Mouse (Mus musculus): ENCODE measurements around the gene Map7d1. TPM values are rescaled to one million over a fixed set of nuclear protein-coding genes. Genes with fewer than 3 reads are reported as not detected.

Map7d1 gene
- polyA plus RNA-seq, 1 experiment, result 283 TPM

- WGBS, result 80% methylated on average over 9 of the region's 9 CpGs
- Histone ChIP-seq H3K27me3 (ENCODE audit: control insufficient read depth, insufficient read depth, low read length) (peaks cover under 1% of the 10 kb centered on the region; the same call in 1 of the 2 replicates), H3K4me1 (ENCODE audit: control insufficient read depth, insufficient read depth, low read length) (peaks cover 13% of the 10 kb centered on the region), H3K27ac (ENCODE audit: insufficient read depth, low read length) (no peak overlapping the region), H3K4me3 (replicated peaks; ENCODE audit: insufficient read depth, low read depth, low read length) (no peak overlapping the region)
- TF ChIP-seq POLR2A (IDR thresholded peaks at IDR 0.05; ENCODE audit: borderline replicate concordance, insufficient read depth, low read length), result no peak
- no peak for TF ChIP-seq CTCF (IDR thresholded peaks at IDR 0.05; ENCODE audit: borderline replicate concordance, insufficient read depth, low read depth, low read length)
- DNase-seq, result no peak
Observed at GRCm38 (mm10) chr4:126281706-126282105, 25.6 kb upstream of the Map7d1 start.

DNA sequence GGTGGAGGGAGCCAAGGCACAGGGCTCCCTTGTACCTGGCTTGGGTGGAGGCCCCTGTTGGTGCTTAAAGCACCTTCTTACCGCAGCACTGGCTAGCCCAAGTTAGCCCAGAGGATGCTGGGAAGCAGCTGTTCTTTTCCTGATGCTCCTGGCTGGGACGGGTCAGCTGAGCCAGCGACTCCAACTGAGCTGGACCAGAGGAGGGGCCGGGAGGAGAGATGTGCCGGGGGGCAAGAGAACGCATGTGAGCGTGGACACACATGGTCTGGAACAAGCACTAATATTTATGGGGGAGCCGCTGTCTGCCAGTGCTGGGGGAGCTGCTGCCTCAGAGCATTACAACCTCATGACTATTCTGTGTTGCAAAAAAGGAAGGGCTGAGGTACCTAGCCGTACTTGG is 22.8 kb upstream of the Map7d1 start:
- no peak overlapping the region for H3K4me3 ChIP-seq (replicated peaks; ENCODE audit: insufficient read depth, low read depth, low read length)
- TF ChIP-seq CTCF (IDR thresholded peaks at IDR 0.05; ENCODE audit: borderline replicate concordance, insufficient read depth, low read depth, low read length) (no peak), POLR2A (IDR thresholded peaks at IDR 0.05; ENCODE audit: borderline replicate concordance, insufficient read depth, low read length) (no peak)
- H3K27me3 ChIP-seq (ENCODE audit: control insufficient read depth, insufficient read depth, low read length), result no peaks in the 10 kb centered on the region
- peaks cover 18% of the 10 kb centered on the region for H3K4me1 ChIP-seq (ENCODE audit: control insufficient read depth, insufficient read depth, low read length)
- 54% methylated on average over 9 of the region's 9 CpGs for WGBS
- DNase-seq, result no peak
- H3K27ac ChIP-seq (ENCODE audit: insufficient read depth, low read length), result no peak overlapping the region

GRCm38 (mm10) chr4:126278565-126278915 is 22.4 kb upstream of the Map7d1 start:
- H3K27ac ChIP-seq (ENCODE audit: insufficient read depth, low read length), result no peak overlapping the region
- DNase-seq, result peak in 1 of 2 experiments; percentile 30
- 38% methylated on average over 9 of the region's 9 CpGs for WGBS

GRCm38 (mm10) chr4:126277906-126278564 is 21.9 kb upstream of the Map7d1 start:
- Histone ChIP-seq H3K4me1 (ENCODE audit: control insufficient read depth, insufficient read depth, low read length) (peaks cover 18% of the 10 kb centered on the region), H3K27ac (ENCODE audit: insufficient read depth, low read length) (no peak overlapping the region), H3K27me3 (ENCODE audit: control insufficient read depth, insufficient read depth, low read length) (no peaks in the 10 kb centered on the region), H3K4me3 (replicated peaks; ENCODE audit: insufficient read depth, low read depth, low read length) (no peak overlapping the region)
- WGBS, result 8% methylated on average over 13 of the region's 13 CpGs
- TF ChIP-seq POLR2A (IDR thresholded peaks at IDR 0.05; ENCODE audit: borderline replicate concordance, insufficient read depth, low read length) (no peak), CTCF (IDR thresholded peaks at IDR 0.05; ENCODE audit: borderline replicate concordance, insufficient read depth, low read depth, low read length) (peak; percentile 93)
- peak; percentile 69 to 77 for DNase-seq

More at GRCm38 (mm10) chr4:126278565-126278915, 22.4 kb upstream of the Map7d1 start:
- Histone ChIP-seq H3K27me3 (ENCODE audit: control insufficient read depth, insufficient read depth, low read length) (no peaks in the 10 kb centered on the region), H3K4me1 (ENCODE audit: control insufficient read depth, insufficient read depth, low read length) (peaks cover 18% of the 10 kb centered on the region), H3K4me3 (replicated peaks; ENCODE audit: insufficient read depth, low read depth, low read length) (no peak overlapping the region)
- no peak for TF ChIP-seq CTCF (IDR thresholded peaks at IDR 0.05; ENCODE audit: borderline replicate concordance, insufficient read depth, low read depth, low read length)
- no peak for TF ChIP-seq POLR2A (IDR thresholded peaks at IDR 0.05; ENCODE audit: borderline replicate concordance, insufficient read depth, low read length)

- no peaks in the 10 kb centered on the region for H3K27me3 ChIP-seq (ENCODE audit: control insufficient read depth, insufficient read depth, low read length)
- 0 out of 2 replicates have a peak, but pooled peaks have one; percentile 16 for TF ChIP-seq POLR2A (IDR thresholded peaks at IDR 0.05; ENCODE audit: borderline replicate concordance, insufficient read depth, low read length)
- TF ChIP-seq CTCF (IDR thresholded peaks at IDR 0.05; ENCODE audit: borderline replicate concordance, insufficient read depth, low read depth, low read length), result no peak
- peak overlapping the region; percentile 24 for H3K4me3 ChIP-seq (replicated peaks; ENCODE audit: insufficient read depth, low read depth, low read length)
- peak overlapping the region; percentile 99 for H3K27ac ChIP-seq (ENCODE audit: insufficient read depth, low read length)
- 11% methylated on average over 13 of the region's 13 CpGs for WGBS
- DNase-seq, result peak; percentile 82 to 88
- peaks cover 18% of the 10 kb centered on the region for H3K4me1 ChIP-seq (ENCODE audit: control insufficient read depth, insufficient read depth, low read length)
Observed at GRCm38 (mm10) chr4:126275681-126276131, 19.6 kb upstream of the Map7d1 start.

- peak; percentile 62 to 68 for DNase-seq
- peak overlapping the region; percentile 3 for H3K4me3 ChIP-seq (replicated peaks; ENCODE audit: insufficient read depth, low read depth, low read length)
- H3K27me3 ChIP-seq (ENCODE audit: control insufficient read depth, insufficient read depth, low read length), result no peaks in the 10 kb centered on the region
- WGBS, result 6% methylated on average over 4 of the region's 4 CpGs
- peaks cover 18% of the 10 kb centered on the region for H3K4me1 ChIP-seq (ENCODE audit: control insufficient read depth, insufficient read depth, low read length)
- H3K27ac ChIP-seq (ENCODE audit: insufficient read depth, low read length), result peak overlapping the region; percentile 99
- no peak for TF ChIP-seq CTCF (IDR thresholded peaks at IDR 0.05; ENCODE audit: borderline replicate concordance, insufficient read depth, low read depth, low read length)
- no peak for TF ChIP-seq POLR2A (IDR thresholded peaks at IDR 0.05; ENCODE audit: borderline replicate concordance, insufficient read depth, low read length)
Observed at GRCm38 (mm10) chr4:126275081-126275480, 18.9 kb upstream of the Map7d1 start.

GRCm38 (mm10) chr4:126273753-126274152 is 17.6 kb upstream of the Map7d1 start:
- peak overlapping the region; percentile 86 for H3K27ac ChIP-seq (ENCODE audit: insufficient read depth, low read length)
- peaks cover 18% of the 10 kb centered on the region for H3K4me1 ChIP-seq (ENCODE audit: control insufficient read depth, insufficient read depth, low read length)
- WGBS, result 12% methylated on average over 13 of the region's 13 CpGs
- H3K4me3 ChIP-seq (replicated peaks; ENCODE audit: insufficient read depth, low read depth, low read length), result peak overlapping the region; percentile 71
- TF ChIP-seq POLR2A (IDR thresholded peaks at IDR 0.05; ENCODE audit: borderline replicate concordance, insufficient read depth, low read length), result peak; percentile 52; the same call in 1 of the 2 replicates
- peak; percentile 81 for TF ChIP-seq CTCF (IDR thresholded peaks at IDR 0.05; ENCODE audit: borderline replicate concordance, insufficient read depth, low read depth, low read length)
- peak; percentile 92 for DNase-seq
- no peaks in the 10 kb centered on the region for H3K27me3 ChIP-seq (ENCODE audit: control insufficient read depth, insufficient read depth, low read length)

- TF ChIP-seq POLR2A (IDR thresholded peaks at IDR 0.05; ENCODE audit: borderline replicate concordance, insufficient read depth, low read length) (no peak), CTCF (IDR thresholded peaks at IDR 0.05; ENCODE audit: borderline replicate concordance, insufficient read depth, low read depth, low read length) (no peak)
- 48% methylated on average over 3 of the region's 3 CpGs for WGBS
- DNase-seq, result no peak
- Histone ChIP-seq H3K27ac (ENCODE audit: insufficient read depth, low read length) (no peak overlapping the region), H3K27me3 (ENCODE audit: control insufficient read depth, insufficient read depth, low read length) (no peaks in the 10 kb centered on the region), H3K4me1 (ENCODE audit: control insufficient read depth, insufficient read depth, low read length) (no peaks in the 10 kb centered on the region; the same call in 1 of the 2 replicates), H3K4me3 (replicated peaks; ENCODE audit: insufficient read depth, low read depth, low read length) (no peak overlapping the region)
Observed at GRCm38 (mm10) chr4:126269292-126269691, 13.1 kb upstream of the Map7d1 start.

Data from cerebellum, adult 2 months (tissue).